Mouse (Mus musculus) embryo, embryonic 11 days (tissue): ENCODE data around the gene Glb1.
A peak's percentile ranks its signal among the peaks of the same experiment; 100 is the strongest.

Experiments
- DNase-seq: peaks from one replicate; pipeline ENCODE4 v3.0.0-alpha.2; 2015

Glb1 gene

GRCm38 (mm10) chr9:114449120-114449754 is 48.4 kb downstream of the Glb1 start:
- no peak for DNase-seq

GRCm38 (mm10) chr9:114451615-114452014 is 50.7 kb downstream of the Glb1 start:
- no peak for DNase-seq

- DNase-seq: no peak
Measured at GRCm38 (mm10) chr9:114452418-114452817, 51.5 kb downstream of the Glb1 start.

- DNase-seq: no peak
Measured at GRCm38 (mm10) chr9:114455420-114455819, 54.5 kb downstream of the Glb1 start.

- DNase-seq: no peak
Measured at GRCm38 (mm10) chr9:114458436-114458835, 57.6 kb downstream of the Glb1 start.

- no peak for DNase-seq
Measured at GRCm38 (mm10) chr9:114462569-114462968, 61.7 kb downstream of the Glb1 start.

- no peak for DNase-seq
Measured at GRCm38 (mm10) chr9:114465442-114465841, 64.6 kb downstream of the Glb1 start.

GRCm38 (mm10) chr9:114466871-114467270 is 66.0 kb downstream of the Glb1 start:
- no peak for DNase-seq

- DNase-seq: no peak
Measured at GRCm38 (mm10) chr9:114468217-114468616, 67.3 kb downstream of the Glb1 start.

GRCm38 (mm10) chr9:114468701-114469100 is 67.8 kb downstream of the Glb1 start:
- DNase-seq: no peak

GRCm38 (mm10) chr9:114471892-114472291 is 71.0 kb downstream of the Glb1 start:
- no peak for DNase-seq

GRCm38 (mm10) chr9:114477019-114477418 is 76.1 kb downstream of the Glb1 start:
- DNase-seq: no peak

GRCm38 (mm10) chr9:114480940-114481339 is 80.1 kb downstream of the Glb1 start:
- DNase-seq: no peak

- DNase-seq: no peak
Measured at GRCm38 (mm10) chr9:114484771-114485170, 83.9 kb downstream of the Glb1 start.

GRCm38 (mm10) chr9:114486808-114487207 is 85.9 kb downstream of the Glb1 start:
- DNase-seq: no peak

- DNase-seq: no peak
Measured at GRCm38 (mm10) chr9:114487481-114488258, 86.8 kb downstream of the Glb1 start.

GRCm38 (mm10) chr9:114496469-114496868 is 95.6 kb downstream of the Glb1 start:
- DNase-seq: no peak

- peak; percentile 94 for DNase-seq
Measured at GRCm38 (mm10) chr9:114498218-114498617, 97.3 kb downstream of the Glb1 start.

- peak; percentile 87 for DNase-seq
Measured at GRCm38 (mm10) chr9:114499783-114500515, 99.1 kb downstream of the Glb1 start.

GRCm38 (mm10) chr9:114501111-114501510 is 100.2 kb downstream of the Glb1 start:
- DNase-seq: no peak

- DNase-seq: no peak
Measured at GRCm38 (mm10) chr9:114501913-114502312, 101.0 kb downstream of the Glb1 start.

GRCm38 (mm10) chr9:114502711-114503427 is 102.0 kb downstream of the Glb1 start:
- no peak for DNase-seq

GRCm38 (mm10) chr9:114504816-114505215 is 103.9 kb downstream of the Glb1 start, which contains the start of gene Ccr4:
Gene Ccr4, minus strand, starts transcription at chr9:114504916.
- no peak for DNase-seq
